Mouse (Mus musculus): ENCODE data around the gene Gm26920.
A peak's percentile ranks its signal among the peaks of the same experiment; 100 is the strongest.
"Not testable (repeated sequence)": the region's sequence is repeated elsewhere in the genome, so short reads cannot be mapped to it uniquely, and the experiment has no call there.

Gene Gm26920

DNA sequence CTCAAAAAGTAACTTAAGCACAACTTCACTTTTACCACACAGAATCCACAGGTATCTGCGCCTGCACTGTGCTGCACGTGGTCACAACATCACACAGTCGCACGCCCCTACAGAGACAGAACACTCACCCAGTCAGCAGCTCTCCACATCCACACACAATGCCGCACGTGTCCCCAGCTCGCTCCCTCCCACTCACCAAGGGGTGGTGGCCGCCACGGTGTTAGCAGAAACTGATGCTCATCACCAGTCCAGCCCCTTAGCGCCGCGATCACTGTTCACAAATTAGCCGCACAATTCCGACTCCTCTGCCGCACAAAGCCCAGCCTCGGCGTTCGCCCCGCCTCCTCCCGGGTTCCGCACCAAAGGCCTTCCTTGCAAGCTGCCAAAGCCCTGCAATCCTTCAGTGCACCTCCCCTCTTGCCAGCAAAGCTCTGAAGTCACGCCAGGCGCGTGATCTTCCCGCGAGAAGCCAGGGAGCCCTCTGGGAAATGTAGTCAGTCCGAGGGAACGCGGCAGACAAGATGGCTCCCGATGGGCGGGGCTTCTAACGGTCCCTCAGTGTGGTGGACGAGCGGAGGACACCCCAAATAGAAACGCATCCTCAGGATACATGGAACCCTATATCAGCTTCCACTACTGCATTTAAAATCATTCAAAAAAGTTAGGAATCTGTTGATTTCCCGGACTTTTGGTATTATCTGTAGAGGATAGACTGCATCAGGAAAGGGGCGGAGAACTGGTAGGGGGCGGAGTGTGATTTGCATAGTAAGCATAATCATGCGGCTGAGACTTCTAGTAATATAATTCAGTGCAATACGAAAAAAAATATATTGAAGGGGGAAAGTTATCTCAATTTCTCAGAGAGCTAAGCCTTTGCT is at the start of gene Gm26920, which contains the start of gene Zfp566:
Gm26920 (minus strand) TSS at position 319 of the 878 bp plus-strand sequence.
Zfp566 (minus strand) TSS at position 436 of the 878 bp plus-strand sequence.
- DNase-seq (ENCODE audit: low spot score) = peak; percentile 95

DNA sequence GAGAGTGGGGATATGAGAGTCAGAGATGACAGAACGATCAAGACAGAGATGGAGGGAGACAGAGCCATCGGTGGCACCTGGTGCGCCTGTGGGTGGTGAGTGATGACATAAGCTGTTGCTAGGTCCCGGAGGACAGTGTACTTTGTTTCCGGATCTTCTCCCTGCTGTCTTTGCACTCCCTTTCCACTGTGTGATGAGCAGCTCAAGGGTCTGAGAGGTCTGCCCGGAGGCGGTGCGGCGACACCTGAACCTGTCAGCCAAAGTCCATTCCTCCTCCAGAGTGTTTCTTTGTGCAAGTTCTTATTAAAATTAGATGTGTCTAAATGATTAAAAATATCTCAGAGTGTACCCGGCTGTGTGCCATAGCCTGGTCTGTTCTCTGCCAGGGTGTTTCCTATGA is 46.6 kb upstream of the Gm26920 start:
- DNase-seq (ENCODE audit: low spot score) = no peak

DNA sequence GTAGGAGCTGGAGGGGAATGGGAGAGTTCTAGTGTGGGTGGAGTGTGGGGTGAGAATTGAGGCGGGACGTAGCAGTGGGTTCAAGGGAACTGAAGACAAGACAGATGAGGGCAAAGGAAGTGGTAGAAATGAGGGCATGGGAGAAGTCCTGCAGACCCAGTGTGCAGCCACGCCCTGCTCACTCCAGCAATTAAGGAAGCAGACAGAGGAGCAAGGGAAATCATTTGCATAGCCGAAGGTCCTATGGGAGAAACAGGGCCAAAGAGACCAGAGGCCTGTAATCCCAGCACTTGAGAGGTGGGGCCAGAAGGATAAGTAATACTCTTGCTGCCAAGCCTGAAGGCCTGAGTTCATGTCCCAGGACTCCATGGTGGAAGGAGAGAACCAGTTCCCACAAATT is 42.2 kb upstream of the Gm26920 start:
- DNase-seq (ENCODE audit: low spot score) = no peak

DNA sequence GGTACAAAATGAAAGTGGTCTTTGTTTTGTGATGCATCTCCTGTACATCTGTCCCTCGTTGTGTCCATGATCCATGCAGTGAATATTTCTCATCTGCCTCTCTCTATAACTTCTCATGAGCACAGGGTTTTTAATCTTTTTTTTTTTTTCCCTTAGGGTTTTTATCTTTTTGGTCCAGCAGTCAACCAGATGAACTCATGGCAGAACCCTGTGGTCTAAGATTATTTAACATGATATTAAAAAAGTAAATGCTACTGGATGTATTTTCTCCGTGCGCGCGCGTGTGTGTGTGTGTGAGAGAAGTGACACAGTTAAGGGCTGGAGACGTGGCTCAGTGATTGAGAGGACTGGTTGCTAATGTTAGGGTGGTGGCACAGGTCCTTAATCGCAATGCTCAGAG is 39.7 kb upstream of the Gm26920 start:
- no peak for DNase-seq (ENCODE audit: low spot score)

DNA sequence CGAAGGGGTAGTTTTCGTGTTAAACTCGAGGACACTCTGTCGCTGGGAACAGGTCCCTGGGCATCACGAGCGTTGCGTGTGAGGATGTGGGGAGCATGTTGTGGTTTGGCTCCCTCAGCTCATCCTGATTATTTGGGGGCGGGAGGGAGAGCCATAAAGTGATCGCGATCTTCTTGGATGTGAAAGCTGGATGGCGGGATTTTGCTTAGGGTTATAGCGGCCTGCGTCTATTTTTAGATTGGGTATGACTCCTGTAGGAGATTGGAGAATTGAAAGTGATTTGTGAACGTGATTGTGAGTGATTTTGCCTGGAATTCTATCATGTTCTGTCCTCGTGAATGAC is 31.9 kb upstream of the Gm26920 start:
- DNase-seq (ENCODE audit: low spot score) = no peak

DNA sequence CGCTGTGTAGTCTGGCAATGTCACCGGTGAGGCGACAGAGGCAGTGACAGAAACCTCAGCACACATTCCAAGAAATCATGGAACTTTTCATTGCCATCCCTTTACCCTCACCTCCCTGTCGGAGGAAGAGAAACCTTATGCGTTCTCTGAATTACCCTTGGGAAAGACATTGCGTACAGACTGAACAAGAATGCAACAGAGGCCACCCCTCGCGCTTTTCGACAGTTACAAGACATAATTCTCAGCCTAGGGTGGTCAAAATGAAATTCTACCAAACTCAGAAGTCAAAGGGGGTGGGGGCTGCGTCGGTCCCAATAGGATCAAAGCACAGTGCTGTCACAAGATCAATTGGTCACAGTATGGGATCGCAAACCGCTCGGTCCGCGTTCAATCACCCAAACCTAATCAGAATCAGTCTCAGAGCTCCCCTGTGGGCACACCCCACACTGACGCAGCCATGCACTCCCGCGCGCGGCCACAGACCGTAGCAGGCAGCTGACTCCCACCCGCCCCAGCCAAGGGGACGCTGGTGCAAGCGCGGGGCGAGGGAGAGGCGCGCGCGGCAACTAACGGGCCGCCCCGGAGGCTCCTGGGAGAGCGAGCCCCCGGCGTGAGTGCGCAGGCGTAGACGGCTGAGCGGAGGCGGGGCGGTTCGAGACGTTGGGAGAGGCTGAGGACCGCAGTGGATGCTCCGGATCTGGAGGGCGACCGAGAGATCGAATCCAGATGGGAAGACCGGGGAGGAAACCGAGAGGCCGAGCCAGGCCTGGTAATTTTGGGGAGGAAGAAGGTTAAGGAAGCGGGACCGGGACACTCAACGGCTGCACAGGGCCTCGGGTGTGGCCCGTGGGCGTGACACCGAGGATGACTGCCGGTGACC is 31.3 kb upstream of the Gm26920 start, which contains the start of gene Zfp382:
Zfp382 (plus strand) TSS at position 635 of the 880 bp plus-strand sequence.
- DNase-seq (ENCODE audit: low spot score) = peak; percentile 94

DNA sequence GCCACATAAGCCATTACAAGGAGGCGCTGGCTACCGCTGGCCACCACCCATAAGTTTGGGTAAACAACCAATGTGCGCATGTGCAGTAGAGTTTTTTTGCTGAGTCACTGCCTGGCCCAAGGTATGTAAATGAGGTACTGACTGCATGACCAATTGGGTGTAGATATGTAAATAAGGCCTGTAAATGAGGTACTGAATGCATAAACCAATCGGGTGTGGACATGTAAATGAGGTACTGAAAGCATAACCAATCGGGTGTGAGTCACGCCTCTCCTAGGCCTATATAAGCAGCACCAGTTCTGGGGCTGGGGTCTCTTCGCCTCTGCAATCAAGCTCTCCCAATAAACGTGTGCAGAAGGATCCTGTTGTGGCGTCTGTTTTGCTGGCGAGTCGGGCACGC is 27.7 kb upstream of the Gm26920 start:
- not testable (repeated sequence) for DNase-seq (ENCODE audit: low spot score)

DNA sequence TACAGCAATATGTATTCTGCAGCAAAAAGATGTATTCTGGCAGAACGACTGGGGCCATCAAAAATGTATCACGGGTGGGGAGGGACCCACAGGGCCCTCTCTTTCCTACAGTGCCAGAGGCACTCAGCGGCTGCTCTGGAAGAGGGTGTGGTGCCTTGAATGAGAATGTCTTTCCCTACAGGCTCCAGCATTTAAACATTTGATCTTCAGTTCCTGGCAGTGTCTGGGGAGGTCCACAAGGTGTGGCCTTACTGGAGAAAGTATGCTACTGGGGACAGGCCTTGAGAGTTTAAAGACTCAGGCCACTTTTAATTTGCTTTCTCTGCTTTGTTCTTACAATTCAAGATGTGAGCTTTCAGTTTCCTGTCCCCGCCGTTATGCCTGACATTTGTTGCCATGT is 25.9 kb upstream of the Gm26920 start:
- no peak for DNase-seq (ENCODE audit: low spot score)

DNA sequence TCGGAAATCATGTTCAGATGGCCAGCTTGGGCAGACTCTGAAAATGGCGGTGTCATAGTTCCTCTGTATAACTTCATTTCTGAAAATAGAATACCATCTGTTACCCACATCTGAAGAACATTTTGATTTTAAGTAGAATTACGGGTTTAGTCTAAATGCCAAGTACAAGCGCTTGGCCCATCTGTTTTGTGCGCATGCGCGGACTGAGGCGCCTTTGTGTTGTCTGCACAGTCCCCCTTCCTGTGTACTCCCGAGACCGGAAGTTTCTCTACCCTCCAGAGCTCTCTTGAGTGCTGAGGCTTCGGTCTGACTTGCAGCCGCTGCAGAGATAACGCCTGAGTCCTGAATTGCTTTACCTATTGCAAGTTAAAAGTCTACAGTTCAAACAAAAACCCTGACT is 9.1 kb upstream of the Gm26920 start:
- DNase-seq (ENCODE audit: low spot score) = no peak

DNA sequence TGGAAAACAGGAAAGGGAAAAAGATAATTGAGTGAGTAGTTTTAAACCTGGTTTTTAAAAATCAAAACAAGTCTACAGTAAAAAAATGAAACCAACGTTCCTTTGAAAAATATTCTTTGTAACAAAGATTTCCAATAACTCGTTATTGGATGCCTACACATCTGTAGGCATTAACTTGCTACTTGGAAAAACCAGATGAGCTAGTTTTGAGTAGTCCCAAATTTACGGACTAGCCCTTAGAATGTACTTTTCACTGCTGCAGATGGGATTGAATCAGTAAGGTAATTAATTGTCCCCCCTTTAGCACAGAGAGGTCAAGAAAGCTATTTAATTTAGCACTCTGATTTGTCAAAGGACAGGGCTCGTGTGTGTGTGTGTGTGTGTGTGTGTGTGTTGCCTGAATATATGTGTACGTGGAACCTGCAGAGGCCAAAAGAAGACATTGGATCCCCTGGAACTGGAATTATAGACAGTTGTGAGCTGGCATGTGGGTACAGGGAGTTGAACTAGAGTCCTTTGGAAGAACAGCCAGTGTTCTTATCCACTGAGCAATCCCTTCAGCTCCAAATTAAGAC is 5.4 kb upstream of the Gm26920 start:
- peak; percentile 20 for DNase-seq (ENCODE audit: low spot score)

DNA sequence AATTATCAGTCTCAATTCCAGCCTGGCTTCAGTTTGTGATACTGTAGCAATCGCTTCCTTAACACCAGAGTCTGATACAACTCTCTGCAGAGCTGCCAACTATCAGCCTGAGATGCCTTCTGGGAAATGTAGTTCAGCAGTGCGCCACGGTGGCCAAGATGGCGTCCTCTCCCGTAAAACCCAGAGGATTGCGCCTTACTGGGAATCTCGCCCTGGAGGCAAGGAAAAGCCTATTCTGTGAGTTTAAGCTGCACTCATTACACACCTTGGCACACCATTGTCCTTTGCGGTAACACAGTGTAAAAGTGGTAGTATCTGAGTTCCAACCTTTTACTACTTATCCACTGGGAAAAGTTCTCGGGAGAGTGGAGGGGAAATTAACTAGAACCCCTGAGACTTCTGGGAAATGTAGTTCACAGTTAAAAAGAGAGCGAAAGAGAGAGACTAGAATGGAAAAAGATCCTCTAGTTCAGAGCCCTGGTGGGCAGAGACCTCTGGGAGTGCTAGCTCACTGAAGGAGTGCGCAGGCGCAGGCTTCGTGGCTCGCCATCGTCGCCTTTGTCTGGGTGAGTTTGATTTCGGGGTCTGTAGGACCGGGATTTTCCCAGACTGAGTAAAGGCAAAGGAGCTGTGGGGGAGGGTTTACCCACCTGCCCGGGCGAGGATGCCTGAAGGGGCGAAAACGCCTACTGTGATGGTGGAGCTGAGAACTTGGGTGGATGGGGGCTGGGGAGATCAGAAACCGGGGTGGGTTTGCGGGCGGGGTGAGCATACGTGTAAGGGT is 4.6 kb upstream of the Gm26920 start, which contains the start of gene Zfp260:
Zfp260 (plus strand) TSS at position 132 of the 784 bp plus-strand sequence.
- DNase-seq (ENCODE audit: low spot score) = peak; percentile 99

DNA sequence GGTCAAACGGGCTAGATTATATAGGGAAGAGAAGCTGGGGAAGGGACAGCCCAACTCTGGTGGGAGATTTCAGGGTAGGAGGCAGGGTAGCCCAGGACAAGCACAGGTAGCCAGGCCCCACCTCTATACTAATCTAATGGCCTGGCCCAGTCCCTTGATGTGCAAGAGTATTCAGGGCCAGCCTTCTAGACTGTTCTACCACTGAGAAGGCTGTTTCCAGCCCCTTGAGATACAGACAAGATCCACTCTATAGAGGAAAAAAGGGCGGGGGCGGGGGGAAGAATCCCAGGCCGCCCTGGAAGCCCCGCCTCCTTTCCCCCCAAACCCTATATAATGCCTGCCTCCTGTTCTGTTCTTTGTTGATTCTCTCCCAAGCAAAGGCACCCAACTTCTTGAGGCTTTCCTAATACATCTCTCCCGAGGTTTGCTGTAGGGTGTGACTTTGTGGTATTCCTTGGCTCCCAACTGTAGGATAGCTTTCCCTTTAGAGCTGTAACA is 3.8 kb upstream of the Gm26920 start:
- DNase-seq (ENCODE audit: low spot score) = no peak

DNA sequence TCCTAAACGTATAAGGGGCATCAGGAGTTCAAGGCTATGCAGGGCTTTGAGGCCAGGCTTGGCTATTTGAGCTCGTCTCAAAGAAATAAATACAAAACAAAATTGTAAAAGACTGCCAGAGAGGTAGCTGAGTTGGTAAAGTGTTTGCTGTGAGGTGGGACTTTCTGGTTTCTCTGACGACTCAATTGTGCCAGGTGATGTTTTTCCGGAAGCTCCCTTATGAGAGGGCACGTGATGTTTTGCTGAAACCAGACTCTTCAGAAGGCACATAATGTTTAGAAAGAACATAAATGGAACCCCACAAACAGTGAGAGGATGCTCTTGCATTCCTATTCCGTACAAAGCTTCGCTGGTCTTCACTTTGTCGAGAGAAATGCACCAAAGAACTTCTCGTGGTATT is 2.5 kb upstream of the Gm26920 start:
- DNase-seq (ENCODE audit: low spot score) = no peak

DNA sequence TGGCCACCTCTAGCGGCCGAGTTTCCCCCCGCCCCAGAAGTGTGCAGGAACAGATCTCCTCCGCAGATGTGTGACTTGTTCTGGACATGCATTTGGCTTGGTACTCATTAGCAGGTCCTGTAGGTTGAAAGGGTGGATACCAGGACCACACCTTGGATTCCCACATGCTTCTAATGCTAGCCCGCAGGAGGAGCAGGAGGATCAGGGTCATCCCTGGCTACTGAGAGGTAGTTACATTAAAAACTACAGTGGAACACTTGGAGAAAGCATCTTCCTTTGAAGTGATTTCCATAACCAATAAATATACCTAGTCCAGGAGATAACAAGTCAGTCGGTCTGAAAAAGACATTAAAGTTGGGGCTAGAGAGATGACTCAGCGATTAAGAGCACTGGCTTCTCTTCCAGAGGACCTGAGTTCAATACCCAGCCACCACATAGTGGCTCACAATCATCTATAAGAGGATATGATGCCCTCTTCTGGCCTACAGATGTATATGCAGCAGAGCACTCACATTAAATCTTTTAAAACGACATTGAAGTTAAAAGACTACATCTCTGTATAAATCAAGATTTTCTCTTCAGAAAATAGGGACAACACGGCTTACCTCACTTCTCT is 868 bp upstream of the Gm26920 start:
- peak; percentile 12 for DNase-seq (ENCODE audit: low spot score)

DNA sequence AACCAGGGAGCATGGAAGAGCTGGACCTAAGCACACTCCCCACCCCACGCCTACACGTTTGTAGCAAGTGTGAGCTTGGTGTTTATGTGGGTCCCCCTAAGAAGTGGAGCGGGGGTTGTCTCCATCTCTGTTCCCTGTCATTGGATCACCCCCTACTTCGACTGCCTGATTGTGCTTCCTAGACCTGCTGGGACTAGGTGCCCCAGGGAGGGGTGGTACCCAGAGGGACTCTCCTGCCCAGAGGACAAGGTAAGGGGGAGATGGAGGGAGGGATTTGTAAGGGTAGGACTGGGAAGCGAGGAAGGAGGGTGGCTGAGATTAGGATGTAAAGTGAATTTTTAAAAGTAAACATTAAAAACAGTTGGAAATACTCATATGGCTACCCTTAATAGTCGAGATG is 805 bp downstream of the Gm26920 start:
- no peak for DNase-seq (ENCODE audit: low spot score)

DNA sequence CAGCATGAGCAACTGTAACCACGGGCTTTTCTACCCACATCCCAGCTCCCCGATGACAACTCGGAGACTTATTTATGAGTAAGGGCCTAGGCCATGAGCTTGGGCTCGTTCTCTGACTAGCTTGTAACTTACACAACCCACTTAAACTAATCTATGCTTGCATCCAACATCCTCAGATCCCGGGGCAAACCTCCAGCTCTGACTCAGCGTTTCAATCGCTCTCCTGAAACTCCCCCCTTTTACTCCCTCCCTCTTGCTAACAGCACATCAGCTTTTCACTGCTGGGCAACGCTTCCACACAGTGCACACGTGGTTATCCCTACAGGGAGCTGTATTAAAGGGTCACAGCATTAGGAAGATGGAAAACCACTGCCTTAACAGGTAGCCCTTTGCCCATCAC is 3.7 kb downstream of the Gm26920 start:
- no peak for DNase-seq (ENCODE audit: low spot score)

DNA sequence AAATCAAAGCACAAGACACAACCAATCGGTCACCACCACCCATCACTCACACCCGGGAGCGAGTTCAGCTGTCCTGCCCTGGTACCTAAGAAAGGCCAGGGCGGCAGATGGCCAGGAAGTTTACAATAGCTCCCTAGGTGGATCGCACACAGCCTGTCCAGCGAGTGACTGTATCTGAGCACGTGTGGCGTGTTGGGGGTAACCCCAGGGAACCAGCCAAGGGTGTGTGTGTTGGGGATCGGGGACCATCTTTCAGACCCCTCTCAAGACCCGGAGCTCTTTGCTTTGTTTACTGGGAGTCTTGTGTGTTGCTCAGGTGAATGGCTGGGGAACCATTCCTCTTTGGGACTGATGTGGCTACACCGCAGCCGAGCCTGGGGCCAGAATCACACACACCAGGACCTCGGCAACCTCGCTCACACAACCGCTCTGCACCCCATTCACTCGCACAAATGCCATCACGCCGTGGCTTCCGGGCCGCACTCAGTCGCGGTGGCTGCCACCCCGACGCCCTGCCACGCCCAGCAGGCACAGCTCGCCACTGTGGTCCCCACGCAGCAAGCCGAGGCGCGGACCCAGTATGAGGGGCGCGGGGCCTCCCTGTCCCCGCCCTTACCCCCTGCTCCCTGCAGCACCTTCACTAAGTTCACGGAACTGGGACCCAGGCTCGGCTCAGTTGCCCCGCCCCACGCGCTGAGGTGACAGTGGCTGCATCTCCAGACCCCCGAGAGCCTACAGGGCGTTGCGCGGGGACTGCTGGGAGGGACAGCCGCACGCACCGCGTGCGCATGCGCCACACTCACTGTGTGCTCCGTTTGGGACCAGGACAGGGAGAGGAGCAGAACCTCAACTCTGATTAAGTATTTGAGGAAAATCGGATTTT is 17.8 kb downstream of the Gm26920 start, which contains the start of gene Zfp82:
Zfp82 (minus strand) TSS at position 755 of the 883 bp plus-strand sequence.
- DNase-seq (ENCODE audit: low spot score) = peak; percentile 92

DNA sequence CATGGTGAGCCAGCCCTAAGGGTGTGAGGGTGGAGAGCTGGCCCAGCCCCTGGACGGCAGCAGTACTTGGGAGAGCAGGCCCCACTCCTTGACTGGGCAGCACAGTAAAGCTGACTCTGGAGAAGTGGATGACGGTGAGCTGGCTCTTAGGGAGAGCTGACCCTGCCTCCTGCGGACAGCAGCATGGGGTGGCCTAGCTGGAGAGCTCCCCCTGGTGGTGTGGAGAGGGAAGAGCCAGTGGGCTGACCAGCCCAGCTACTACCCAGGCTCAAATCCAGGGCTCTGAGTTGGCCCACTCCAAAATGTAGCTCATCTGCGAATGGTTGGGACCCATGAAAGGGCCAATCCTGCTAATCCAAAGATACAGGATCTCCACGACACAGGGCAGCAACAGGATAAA is 25.6 kb downstream of the Gm26920 start:
- no peak for DNase-seq (ENCODE audit: low spot score)

DNA sequence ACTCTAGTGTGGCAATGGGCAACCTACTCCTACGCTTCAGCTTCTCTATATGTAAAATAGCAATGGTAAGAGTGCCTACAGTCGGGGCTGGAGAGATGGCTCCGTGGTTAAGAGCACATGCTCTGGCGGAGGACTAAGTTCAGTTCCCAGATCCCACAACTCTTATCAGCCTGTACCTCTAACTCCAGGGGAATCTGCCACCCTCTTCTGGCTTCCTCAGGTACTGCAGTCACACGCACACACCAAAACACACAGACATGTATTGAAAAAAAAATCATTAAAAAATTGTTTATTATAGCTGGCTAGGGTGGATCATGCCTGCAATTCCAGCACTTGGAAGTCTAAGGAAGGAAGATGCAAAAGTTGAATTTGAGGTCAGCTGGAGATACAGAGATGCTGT is 27.7 kb downstream of the Gm26920 start:
- peak; percentile 42 for DNase-seq (ENCODE audit: low spot score)

DNA sequence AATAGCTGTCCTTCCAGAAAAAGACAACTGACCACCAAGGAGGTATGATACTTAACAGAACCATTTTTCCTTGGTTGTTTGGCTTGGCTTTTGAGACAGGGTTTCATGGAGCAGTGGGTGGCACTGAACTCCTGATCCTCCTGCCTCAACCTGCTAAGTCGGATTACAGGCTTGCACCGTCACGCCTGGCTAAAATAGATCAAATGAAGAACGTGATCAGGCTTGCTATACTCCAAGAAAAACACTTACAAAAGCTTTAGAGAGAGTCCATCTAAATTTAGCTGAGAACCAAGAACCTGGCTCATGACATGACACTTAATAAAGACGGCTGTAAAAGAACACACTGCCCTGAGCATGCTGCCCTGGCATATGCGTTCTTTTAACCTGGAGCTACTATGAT is 29.9 kb downstream of the Gm26920 start:
- DNase-seq (ENCODE audit: low spot score) = no peak
